Mouse (Mus musculus) central nervous system, embryonic 14 days (tissue): ENCODE measurements around the gene Eqtn. TPM values are rescaled to one million over a fixed set of nuclear protein-coding genes. Genes with fewer than 3 reads are reported as not detected.

Source experiments
- polyA plus RNA-seq: library from polyadenylated mRNA; depleted of rRNA; stranded (reverse); fragments of >200 nt; gene quantifications from 2 replicates; pipeline ENCODE4 v1.2.3, GENCODE M21; 2012; rRNA removed

Gene Eqtn
- 0.65 and 1.2 TPM in 2 replicates for polyA plus RNA-seq

GRCm38 (mm10) chr4:94928743-94929142, at the start of gene Eqtn:
Gene Eqtn, minus strand, starts transcription at chr4:94928843.

Other genes starting within 250 kb of the Eqtn start
- 7.1 and 8.7 TPM in 2 replicates for gene Tek, start 189.6 kb downstream of the Eqtn start, polyA plus RNA-seq
- 17.1 and 17.6 TPM in 2 replicates for gene Mysm1, start 50.3 kb upstream of the Eqtn start, polyA plus RNA-seq
- 46.3 and 51.0 TPM in 2 replicates for gene Jun, start 123.4 kb upstream of the Eqtn start, polyA plus RNA-seq